7 mouse cellular contexts compared by ENCODE assay signal in genomic region chr4:106225184-106225862, GRCm38 (mm10).
A peak's percentile ranks its signal among the peaks of the same experiment; 100 is the strongest.
DNase-seq lines count a peak whose midpoint lies in the region; ATAC-seq lines count a peak whose summit lies in the region.

No protein-coding gene starts in this region.

- peaks cover 6% of the 10 kb centered on the region; the same call in 1 of the 2 replicates for H3K9me3 ChIP-seq in embryonic facial prominence, embryonic 14.5 days (ENCODE audit: control insufficient read depth, low read length)
- peaks cover 3% of the 10 kb centered on the region; the same call in 1 of the 2 replicates for H3K9me3 ChIP-seq in heart, embryonic 16.5 days (replicated peaks; ENCODE audit: control insufficient read depth, low read length)

- DNase-seq in CD8-positive naive resting alpha-beta T cell, adult 2 months (ENCODE audit: low read depth in 2 of 2, low spot score in 2 of 2): peak; percentile 23 to 45
- DNase-seq in Muller cell, postnatal 12 days (ENCODE audit: inconsistent ontology term): peak; percentile 58
- peak; percentile 72 for DNase-seq in embryonic facial prominence, embryonic 14.5 days (ENCODE audit: low spot score)
- peak; percentile 64 to 73 for DNase-seq in layer of hippocampus, postnatal 14 days (ENCODE audit: low spot score in 2 of 2)
- peak; percentile 70 for DNase-seq in lung, postnatal 36 days
- peak; percentile 64 to 71 for DNase-seq in right cerebral cortex, adult 2 months (ENCODE audit: low spot score in 2 of 2)

- H3K27ac ChIP-seq in embryonic facial prominence, embryonic 14.5 days (replicated peaks; ENCODE audit: low read depth, low read length): no peak overlapping the region
- no peak overlapping the region for H3K27ac ChIP-seq in heart, embryonic 16.5 days (ENCODE audit: low read length)

- H3K4me3 ChIP-seq in embryonic facial prominence, embryonic 14.5 days (ENCODE audit: low read depth, low read length): no peak overlapping the region
- H3K4me3 ChIP-seq in heart, embryonic 16.5 days (ENCODE audit: low read length): 0 out of 2 replicates have a peak overlapping the region, but pooled peaks have one; percentile 9

- 0 out of 2 replicates have a peak, but pooled peaks cover 2% of the 10 kb centered on the region for H3K4me1 ChIP-seq in embryonic facial prominence, embryonic 14.5 days (ENCODE audit: control insufficient read depth, insufficient read depth, low read length)
- H3K4me1 ChIP-seq in heart, embryonic 16.5 days (ENCODE audit: control insufficient read depth, insufficient read depth, low read length): no peaks in the 10 kb centered on the region

- H3K4me2 ChIP-seq in embryonic facial prominence, embryonic 14.5 days (ENCODE audit: low read depth, low read length): no peak overlapping the region
- peak overlapping the region; percentile 44 for H3K4me2 ChIP-seq in heart, embryonic 16.5 days (ENCODE audit: low read depth, low read length)

- no peaks in the 10 kb centered on the region for H3K36me3 ChIP-seq in embryonic facial prominence, embryonic 14.5 days (ENCODE audit: control insufficient read depth, insufficient read depth, low read length)
- no peaks in the 10 kb centered on the region for H3K36me3 ChIP-seq in heart, embryonic 16.5 days (ENCODE audit: control insufficient read depth, insufficient read depth)

- H3K27me3 ChIP-seq in embryonic facial prominence, embryonic 14.5 days (replicated peaks; ENCODE audit: control insufficient read depth, insufficient read depth, low read length): no peaks in the 10 kb centered on the region
- H3K27me3 ChIP-seq in heart, embryonic 16.5 days (ENCODE audit: control insufficient read depth, insufficient read depth, low read length): no peaks in the 10 kb centered on the region

- H3K9ac ChIP-seq in embryonic facial prominence, embryonic 14.5 days (ENCODE audit: low read depth, low read length): no peak overlapping the region
- no peak overlapping the region for H3K9ac ChIP-seq in heart, embryonic 16.5 days (ENCODE audit: low read length)

- ATAC-seq in embryonic facial prominence, embryonic 14.5 days (ENCODE audit: low read depth): 0 out of 2 replicates have a peak, but pooled peaks have one; percentile 41
- ATAC-seq in heart, embryonic 16.5 days (replicated peaks; ENCODE audit: extremely low read depth, insufficient read depth, low FRiP score): 0 out of 2 replicates have a peak, but pooled peaks have one; percentile 30

- 51% methylated on average over 12 of the region's 12 CpGs for WGBS in embryonic facial prominence, embryonic 14.5 days
- WGBS in heart, embryonic 16.5 days: 46% methylated on average over 12 of the region's 12 CpGs
